Mouse (Mus musculus): ENCODE measurements around the gene Prss43.

DNA sequence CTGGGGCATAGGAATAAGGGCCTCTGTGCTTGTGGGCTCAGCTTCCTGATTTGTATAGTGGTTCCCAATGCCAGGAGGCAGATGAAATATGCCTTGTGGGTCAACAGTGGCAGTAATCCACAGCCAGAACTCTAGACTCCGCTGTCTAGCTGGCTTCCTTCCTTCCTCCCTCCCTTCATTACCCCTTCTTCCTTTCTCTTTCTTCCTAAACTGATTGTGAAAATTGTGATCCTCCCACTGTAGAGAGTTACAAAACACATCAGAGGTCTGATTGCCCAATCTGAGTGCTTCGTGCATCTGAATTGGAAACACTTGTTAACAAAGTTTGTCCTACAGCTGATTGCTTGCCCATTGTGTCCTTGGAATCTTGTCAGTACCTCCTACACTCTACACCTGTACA is 14.9 kb downstream of the Prss43 start:
- TF ChIP-seq GATA1 (IDR thresholded peaks at IDR 0.05; ENCODE audit: borderline replicate concordance, low read length) (no peak), FLI1 (IDR thresholded peaks at IDR 0.05; ENCODE audit: low read length) (no peak)

Measured in megakaryocyte, embryonic 14.5 days (primary cell).